Mouse (Mus musculus) thymus, adult 18-20 months (tissue): ENCODE results near the gene Foxl2.

Experiments used
- DNase-seq, 2 experiments: peaks; one replicate each; pipeline ENCODE4 v3.0.0; 2022; ENCODE audit warnings: mixed read lengths in 2 of 2

Gene Foxl2

GRCm38 (mm10) chr9:98962478-98963142 lies 7.5 kb downstream of the Foxl2 start:
- DNase-seq, result no peak

- no peak for DNase-seq
These were observed 8.6 kb downstream of the Foxl2 start for GRCm38 (mm10) chr9:98963661-98964060.

- DNase-seq, result no peak
These were observed 10.0 kb downstream of the Foxl2 start for GRCm38 (mm10) chr9:98965084-98965483.

GRCm38 (mm10) chr9:98973101-98973521 lies 18.0 kb downstream of the Foxl2 start:
- DNase-seq, result no peak

- no peak for DNase-seq
These were observed 18.5 kb downstream of the Foxl2 start for GRCm38 (mm10) chr9:98973561-98973960.

GRCm38 (mm10) chr9:98974898-98975297 lies 19.8 kb downstream of the Foxl2 start:
- no peak for DNase-seq

GRCm38 (mm10) chr9:98976081-98976480 lies 21.0 kb downstream of the Foxl2 start:
- no peak for DNase-seq

- no peak for DNase-seq
These were observed 21.4 kb downstream of the Foxl2 start for GRCm38 (mm10) chr9:98976520-98976919.

- DNase-seq, result peak; percentile 68 to 74
These were observed 24.6 kb downstream of the Foxl2 start for GRCm38 (mm10) chr9:98979431-98980416.

GRCm38 (mm10) chr9:98985800-98986475 lies 30.9 kb downstream of the Foxl2 start, which contains the start of gene Faim:
Gene Faim, plus strand, starts transcription at chr9:98986373.
- peak; percentile 99 to 100 for DNase-seq

GRCm38 (mm10) chr9:98986476-98987096 lies 31.5 kb downstream of the Foxl2 start:
- DNase-seq, result no peak

GRCm38 (mm10) chr9:98987131-98987530 lies 32.0 kb downstream of the Foxl2 start:
- DNase-seq, result no peak

- no peak for DNase-seq
These were observed 39.0 kb downstream of the Foxl2 start for GRCm38 (mm10) chr9:98994103-98994502.

- DNase-seq, result no peak
These were observed 44.8 kb downstream of the Foxl2 start for GRCm38 (mm10) chr9:98999881-99000339.

- DNase-seq, result no peak
These were observed 46.2 kb downstream of the Foxl2 start for GRCm38 (mm10) chr9:99001326-99001725.
